Mouse (Mus musculus) MEL (cell line): Measurements from ENCODE around the gene Lypla2. TPM values are rescaled to one million over a fixed set of nuclear protein-coding genes. Genes with fewer than 3 reads are reported as not detected.

ENCODE experiments used
- DNase-seq: peaks from one replicate; pipeline ENCODE4 v3.0.0; 2011; ENCODE audit warnings: low read depth, low spot score
- H3K27ac ChIP-seq: 2 replicates; pipeline ENCODE4 v1.5.1; 2012; ENCODE audit warnings: low read depth, mild to moderate bottlenecking, control low read depth, low read length, moderate library complexity; ENCODE audit not compliant: control insufficient read depth
- H3K27me3 ChIP-seq, 2 experiments: fragments of 150-350 bp in 1 of 2; sonication (generic) in 1 of 2; 2 replicates each; pipeline ENCODE4 v1.6.1; 2012; ENCODE audit warnings: low read length in 2 of 2, mild to moderate bottlenecking in 2 of 2, improper control_type of control experiment in 1 of 2, moderate library complexity in 1 of 2; ENCODE audit not compliant: insufficient read depth in 2 of 2, control insufficient read depth in 1 of 2
- H3K36me3 ChIP-seq, 2 experiments: 2 replicates each; pipeline ENCODE4 v1.6.1; 2012 to 2014; ENCODE audit warnings: low read length in 2 of 2, improper control_type of control experiment in 1 of 2, inconsistent platforms in 1 of 2, mild to moderate bottlenecking in 1 of 2; ENCODE audit not compliant: insufficient read depth in 2 of 2, control insufficient read depth in 1 of 2
- H3K4me1 ChIP-seq, 2 experiments: fragments of 150-350 bp in 1 of 2; sonication (generic) in 1 of 2; 2 replicates each; pipeline ENCODE4 v1.6.1; 2012; ENCODE audit warnings: low read length in 2 of 2, improper control_type of control experiment in 1 of 2, mild to moderate bottlenecking in 1 of 2; ENCODE audit not compliant: insufficient read depth in 2 of 2, control insufficient read depth in 1 of 2
- H3K4me3 ChIP-seq, 2 experiments: fragments of 150-350 bp in 1 of 2; sonication (generic) in 1 of 2; 2 replicates each; pipeline ENCODE4 v1.5.1; 2012; ENCODE audit warnings: low read depth in 2 of 2, low read length in 2 of 2, mild to moderate bottlenecking in 2 of 2, moderate library complexity in 2 of 2, control low read depth in 1 of 2, improper control_type of control experiment in 1 of 2; ENCODE audit not compliant: control insufficient read depth in 1 of 2, insufficient read depth in 1 of 2
- H3K79me2 ChIP-seq: 2 replicates; pipeline ENCODE4 v1.6.1; 2012; ENCODE audit warnings: mild to moderate bottlenecking, low read length, moderate library complexity; ENCODE audit not compliant: control insufficient read depth, poor library complexity, insufficient read depth
- H3K9ac ChIP-seq: 2 replicates; pipeline ENCODE4 v1.6.1; 2012; ENCODE audit warnings: low read depth, mild to moderate bottlenecking, control low read depth, low read length, moderate library complexity; ENCODE audit not compliant: control insufficient read depth, poor library complexity, severe bottlenecking
- H3K9me3 ChIP-seq: fragments of 150-350 bp; sonication (generic); replicated peaks from 2 replicates; pipeline ENCODE4 v1.6.1; 2012; ENCODE audit warnings: mild to moderate bottlenecking, low read length, improper control_type of control experiment, moderate library complexity; ENCODE audit not compliant: insufficient read depth
- CHD2 ChIP-seq: IDR thresholded peaks from 2 replicates; pipeline ENCODE4 v1.6.1; 2011; ENCODE audit warnings: low read length, improper control_type of control experiment
- CTCF ChIP-seq, 3 experiments: IDR thresholded peaks in 2 of 3; conservative IDR thresholded peaks in 1 of 3; 2 replicates each; pipeline ENCODE4 v1.5.1; 2011 to 2012; ENCODE audit warnings: low read length in 3 of 3, low read depth in 2 of 3, mild to moderate bottlenecking in 2 of 3, improper control_type of control experiment in 1 of 3, inconsistent platforms in 1 of 3, mixed read lengths in 1 of 3, moderate library complexity in 1 of 3; ENCODE audit not compliant: control insufficient read depth in 1 of 3, insufficient read depth in 1 of 3, poor library complexity in 1 of 3, severe bottlenecking in 1 of 3
- E2F4 ChIP-seq: IDR thresholded peaks from 2 replicates; pipeline ENCODE4 v1.6.1; 2011; ENCODE audit warnings: low read depth, low read length, improper control_type of control experiment, borderline replicate concordance
- ELF1 ChIP-seq: IDR thresholded peaks from 2 replicates; pipeline ENCODE4 v1.6.1; 2014; ENCODE audit warnings: low read depth, mild to moderate bottlenecking, inconsistent platforms, low read length, improper control_type of control experiment, moderate library complexity
- EP300 ChIP-seq, 2 experiments: IDR thresholded peaks; 2 replicates each; pipeline ENCODE4 v1.6.1; 2011; ENCODE audit warnings: improper control_type of control experiment in 2 of 2, low read length in 2 of 2, low read depth in 1 of 2, mild to moderate bottlenecking in 1 of 2
- GABPA ChIP-seq: IDR thresholded peaks from 2 replicates; pipeline ENCODE4 v1.6.1; 2012; ENCODE audit warnings: low read depth, mild to moderate bottlenecking, inconsistent platforms, low read length, improper control_type of control experiment, moderate library complexity
- GATA1 ChIP-seq: IDR thresholded peaks from 2 replicates; pipeline ENCODE4 v1.6.1; 2011; ENCODE audit warnings: low read depth, low read length, improper control_type of control experiment
- KAT2A ChIP-seq: conservative IDR thresholded peaks from 2 replicates; pipeline ENCODE4 v1.6.1; 2012; ENCODE audit warnings: low read depth, low read length, improper control_type of control experiment, inconsistent platforms
- MAX ChIP-seq: IDR thresholded peaks from 2 replicates; pipeline ENCODE4 v1.6.1; 2011; ENCODE audit warnings: low read length, improper control_type of control experiment
- MAZ ChIP-seq: IDR thresholded peaks from 2 replicates; pipeline ENCODE4 v1.6.1; 2012; ENCODE audit warnings: low read depth, mild to moderate bottlenecking, inconsistent platforms, low read length, improper control_type of control experiment
- MEF2A ChIP-seq: IDR thresholded peaks from 2 replicates; pipeline ENCODE4 v1.6.1; 2014; ENCODE audit warnings: low read depth, mild to moderate bottlenecking, inconsistent platforms, low read length, improper control_type of control experiment; ENCODE audit not compliant: poor library complexity, insufficient replicate concordance, severe bottlenecking; ENCODE audit errors: extremely low read depth
- MXI1 ChIP-seq: IDR thresholded peaks from 2 replicates; pipeline ENCODE4 v1.6.1; 2011; ENCODE audit warnings: mild to moderate bottlenecking, low read depth, low read length, improper control_type of control experiment
- MYC ChIP-seq: IDR thresholded peaks from 2 replicates; pipeline ENCODE4 v1.6.1; 2011; ENCODE audit warnings: low read depth, mild to moderate bottlenecking, low read length, improper control_type of control experiment, moderate library complexity
- NELFE ChIP-seq: IDR thresholded peaks from 2 replicates; pipeline ENCODE4 v1.6.1; 2011; ENCODE audit warnings: low read depth, low read length, improper control_type of control experiment
- POLR2AphosphoS2 ChIP-seq: IDR thresholded peaks from 2 replicates; pipeline ENCODE4 v1.6.1; 2011; ENCODE audit warnings: low read length, improper control_type of control experiment
- POLR2AphosphoS5 ChIP-seq: IDR thresholded peaks from 2 replicates; pipeline ENCODE4 v1.6.1; 2012; ENCODE audit warnings: low read depth, borderline replicate concordance, mild to moderate bottlenecking, inconsistent platforms, low read length, moderate library complexity, mixed read lengths
- RAD21 ChIP-seq: IDR thresholded peaks from 2 replicates; pipeline ENCODE4 v1.6.1; 2011; ENCODE audit warnings: mild to moderate bottlenecking, low read depth, low read length, improper control_type of control experiment
- RCOR1 ChIP-seq: IDR thresholded peaks from 2 replicates; pipeline ENCODE4 v1.6.1; 2012; ENCODE audit warnings: low read depth, mild to moderate bottlenecking, inconsistent platforms, low read length, improper control_type of control experiment
- SIN3A ChIP-seq: IDR thresholded peaks from 2 replicates; pipeline ENCODE4 v1.6.1; 2012; ENCODE audit warnings: low read length, improper control_type of control experiment, inconsistent platforms
- TBP ChIP-seq: IDR thresholded peaks from 2 replicates; pipeline ENCODE4 v1.8.0; 2011; ENCODE audit warnings: low read depth, low read length, improper control_type of control experiment
- TCF12 ChIP-seq: IDR thresholded peaks from 2 replicates; pipeline ENCODE4 v1.6.1; 2014; ENCODE audit warnings: low read depth, mild to moderate bottlenecking, inconsistent platforms, low read length, improper control_type of control experiment, moderate library complexity
- UBTF ChIP-seq: IDR thresholded peaks from 2 replicates; pipeline ENCODE4 v1.6.1; 2012; ENCODE audit warnings: low read depth, mild to moderate bottlenecking, inconsistent platforms, low read length, improper control_type of control experiment, moderate library complexity, borderline replicate concordance; ENCODE audit not compliant: insufficient read depth
- USF1 ChIP-seq: IDR thresholded peaks from 2 replicates; pipeline ENCODE4 v1.6.1; 2014; ENCODE audit warnings: low read depth, mild to moderate bottlenecking, inconsistent platforms, low read length, improper control_type of control experiment, moderate library complexity
- ZC3H11A ChIP-seq: IDR thresholded peaks from 2 replicates; pipeline ENCODE4 v1.6.1; 2012; ENCODE audit warnings: low read depth, mild to moderate bottlenecking, inconsistent platforms, low read length, improper control_type of control experiment
- ZNF384 ChIP-seq: IDR thresholded peaks from 2 replicates; pipeline ENCODE4 v1.6.1; 2012; ENCODE audit warnings: low read depth, mild to moderate bottlenecking, inconsistent platforms, low read length, improper control_type of control experiment
- polyA plus RNA-seq, 2 experiments: library from polyadenylated mRNA; stranded (reverse) in 1 of 2; unstranded in 1 of 2; fragments of >175 nt in 1 of 2; fragments of >200 nt in 1 of 2; gene quantifications; 2 replicates each; pipeline versions ENCODE4 v1.2.1 to v1.2.4; 2012; ENCODE audit warnings: low replicate concordance in 2 of 2, low read depth in 1 of 2; ENCODE audit not compliant: insufficient read length in 2 of 2, insufficient read depth in 1 of 2, missing spikeins in 1 of 2
- total RNA-seq: library from RNA; depleted of rRNA; stranded (reverse); fragments of 300-350 nt; gene quantifications from 2 replicates; pipeline ENCODE4 v1.2.3, GENCODE M21; 2012

The Lypla2 gene
- total and polyA plus RNA-seq, 3 experiments: 65.1 to 95.6 TPM; not detected in 1

- TF ChIP-seq RCOR1: no peak
- TF ChIP-seq EP300 (IDR thresholded peaks at IDR 0.05; ENCODE audit: low read depth in 1 of 2, low read length in 2 of 2): no peak
- TF ChIP-seq NELFE: no peak
- no peak for TF ChIP-seq ZNF384
- no peak for TF ChIP-seq POLR2AphosphoS2
- TF ChIP-seq CTCF (IDR thresholded peaks at IDR 0.05 in 2 of 3, conservative IDR thresholded peaks at IDR 0.05 in 1 of 3; ENCODE audit: control insufficient read depth in 1 of 3, insufficient read depth in 1 of 3, low read depth in 2 of 3, low read length in 3 of 3, poor library complexity in 1 of 3, severe bottlenecking in 1 of 3): no peak
- no peak for TF ChIP-seq E2F4
- TF ChIP-seq KAT2A: no peak
- no peak for TF ChIP-seq MXI1
- no peak for TF ChIP-seq TCF12
- TF ChIP-seq RAD21: no peak
- TF ChIP-seq MAX: no peak
- no peak for TF ChIP-seq ZC3H11A
- TF ChIP-seq SIN3A: no peak
- no peak for TF ChIP-seq TBP
- no peak for TF ChIP-seq POLR2AphosphoS5
- no peak for TF ChIP-seq USF1
- Histone ChIP-seq H3K27me3 (no peaks in the 10 kb centered on the region), H3K4me1 (peaks cover 0 to 18% of the 10 kb centered on the region in 2 experiments; a peak in 3 of 4 replicates), H3K27ac (no peak overlapping the region), H3K9me3 (no peaks in the 10 kb centered on the region), H3K9ac (no peak overlapping the region), H3K36me3 (peaks cover 0 to 10% of the 10 kb centered on the region in 2 experiments; a peak in 3 of 4 replicates), H3K79me2 (peaks cover 16% of the 10 kb centered on the region), H3K4me3 (no peak overlapping the region)
- DNase-seq: no peak
These were observed 3.2 kb downstream of the Lypla2 start for GRCm38 (mm10) chr4:135969070-135969750.

- Histone ChIP-seq H3K4me1 (peaks cover 0 to 10% of the 10 kb centered on the region in 2 experiments; a peak in 3 of 4 replicates), H3K36me3 (peaks cover 0 to 4% of the 10 kb centered on the region in 2 experiments; a peak in 3 of 4 replicates)
These were observed 4.1 kb downstream of the Lypla2 start for GRCm38 (mm10) chr4:135968271-135968869.

More at GRCm38 (mm10) chr4:135968271-135968869, 4.1 kb downstream of the Lypla2 start:
- TF ChIP-seq KAT2A (no peak), POLR2AphosphoS2 (no peak), ZNF384 (no peak), MAZ (no peak), TCF12 (no peak), SIN3A (no peak), CHD2 (no peak), UBTF (no peak), MEF2A (no peak), GATA1 (no peak), GABPA (no peak), MYC (no peak), ELF1 (no peak)
- H3K79me2 ChIP-seq: peaks cover 19% of the 10 kb centered on the region
- H3K9me3 ChIP-seq: no peaks in the 10 kb centered on the region
- H3K9ac ChIP-seq: no peak overlapping the region
- DNase-seq: no peak
- H3K27me3 ChIP-seq: no peaks in the 10 kb centered on the region
- H3K27ac ChIP-seq: no peak overlapping the region
- no peak overlapping the region for H3K4me3 ChIP-seq
